Mouse (Mus musculus): Measurements from ENCODE around the gene Ubtd2. TPM values are rescaled to one million over a fixed set of nuclear protein-coding genes. Genes with fewer than 3 reads are reported as not detected.

Ubtd2 gene
- polyA plus RNA-seq, 1 experiment from 2014 or later, result 23.3 TPM

- no peak overlapping the region for H3K9ac ChIP-seq
- ATAC-seq (replicated peaks; ENCODE audit: insufficient number of reproducible peaks, insufficient read depth, low FRiP score, low read depth), result peak; percentile 47
These were observed 83.3 kb downstream of the Ubtd2 start for GRCm38 (mm10) chr11:32538435-32538834.

GRCm38 (mm10) chr11:32538846-32539245 lies 83.7 kb downstream of the Ubtd2 start:
- Histone ChIP-seq H3K9ac (no peak overlapping the region), H3K27me3 (no peaks in the 10 kb centered on the region), H3K36me3 (no peaks in the 10 kb centered on the region), H3K4me2 (no peak overlapping the region), H3K9me3 (replicated peaks) (no peaks in the 10 kb centered on the region), H3K4me3 (no peak overlapping the region), H3K27ac (peak overlapping the region; percentile 58), H3K4me1 (replicated peaks) (peaks cover 45% of the 10 kb centered on the region)
- ATAC-seq (replicated peaks; ENCODE audit: insufficient number of reproducible peaks, insufficient read depth, low FRiP score, low read depth), result no peak
- WGBS, result 81% methylated on average over 4 of the region's 4 CpGs

More at GRCm38 (mm10) chr11:32538435-32538834, 83.3 kb downstream of the Ubtd2 start:
- Histone ChIP-seq H3K4me3 (no peak overlapping the region), H3K4me2 (peak overlapping the region; percentile 7; the same call in 1 of the 2 replicates), H3K4me1 (replicated peaks) (peaks cover 49% of the 10 kb centered on the region), H3K27ac (peak overlapping the region; percentile 58), H3K36me3 (no peaks in the 10 kb centered on the region), H3K27me3 (no peaks in the 10 kb centered on the region), H3K9me3 (replicated peaks) (no peaks in the 10 kb centered on the region)
- 51% methylated on average over 6 of the region's 6 CpGs for WGBS

GRCm38 (mm10) chr11:32539717-32540116 lies 84.5 kb downstream of the Ubtd2 start:
- Histone ChIP-seq H3K27ac (no peak overlapping the region), H3K27me3 (no peaks in the 10 kb centered on the region), H3K9ac (no peak overlapping the region), H3K9me3 (replicated peaks) (no peaks in the 10 kb centered on the region), H3K4me3 (no peak overlapping the region), H3K4me2 (no peak overlapping the region), H3K36me3 (no peaks in the 10 kb centered on the region), H3K4me1 (replicated peaks) (peaks cover 38% of the 10 kb centered on the region)
- no peak for ATAC-seq (replicated peaks; ENCODE audit: insufficient number of reproducible peaks, insufficient read depth, low FRiP score, low read depth)
- WGBS, result 69% methylated on average over 7 of the region's 7 CpGs

GRCm38 (mm10) chr11:32540463-32540862 lies 85.3 kb downstream of the Ubtd2 start:
- whole genome bisulfite sequencing, result 55% methylated on average over 6 of the region's 6 CpGs
- H3K36me3 ChIP-seq, result no peaks in the 10 kb centered on the region
- no peak overlapping the region for H3K4me3 ChIP-seq
- ATAC-seq (replicated peaks; ENCODE audit: insufficient number of reproducible peaks, insufficient read depth, low FRiP score, low read depth), result no peak
- no peak overlapping the region for H3K4me2 ChIP-seq
- no peaks in the 10 kb centered on the region for H3K9me3 ChIP-seq (replicated peaks)
- no peak overlapping the region for H3K9ac ChIP-seq
- no peaks in the 10 kb centered on the region for H3K27me3 ChIP-seq
- H3K4me1 ChIP-seq (replicated peaks), result peaks cover 35% of the 10 kb centered on the region
- no peak overlapping the region for H3K27ac ChIP-seq

GRCm38 (mm10) chr11:32542181-32542580 lies 87.0 kb downstream of the Ubtd2 start:
- WGBS, result 94% methylated on average over 4 of the region's 4 CpGs
- no peaks in the 10 kb centered on the region for H3K27me3 ChIP-seq
- H3K9ac ChIP-seq, result no peak overlapping the region
- no peak for ATAC-seq (replicated peaks; ENCODE audit: insufficient number of reproducible peaks, insufficient read depth, low FRiP score, low read depth)
- H3K9me3 ChIP-seq (replicated peaks), result no peaks in the 10 kb centered on the region
- no peaks in the 10 kb centered on the region for H3K36me3 ChIP-seq
- H3K4me2 ChIP-seq, result no peak overlapping the region
- 0 out of 2 replicates have a peak overlapping the region, but pooled peaks have one; percentile 36 for H3K27ac ChIP-seq
- no peak overlapping the region for H3K4me3 ChIP-seq
- peaks cover 43% of the 10 kb centered on the region for H3K4me1 ChIP-seq (replicated peaks)

GRCm38 (mm10) chr11:32542687-32543411 lies 87.7 kb downstream of the Ubtd2 start:
- Histone ChIP-seq H3K27me3 (no peaks in the 10 kb centered on the region), H3K9me3 (replicated peaks) (no peaks in the 10 kb centered on the region), H3K4me2 (peak overlapping the region; percentile 16; the same call in 1 of the 2 replicates), H3K27ac (peak overlapping the region; percentile 39; the same call in 1 of the 2 replicates), H3K4me3 (no peak overlapping the region), H3K9ac (no peak overlapping the region), H3K4me1 (replicated peaks) (peaks cover 47% of the 10 kb centered on the region), H3K36me3 (no peaks in the 10 kb centered on the region)
- 45% methylated on average over 3 of the region's 3 CpGs for WGBS
- ATAC-seq (replicated peaks; ENCODE audit: insufficient number of reproducible peaks, insufficient read depth, low FRiP score, low read depth), result no peak

- no peak for ATAC-seq (replicated peaks; ENCODE audit: insufficient number of reproducible peaks, insufficient read depth, low FRiP score, low read depth)
- WGBS, result 79% methylated on average over 6 of the region's 6 CpGs
- H3K4me3 ChIP-seq, result no peak overlapping the region
- H3K36me3 ChIP-seq, result no peaks in the 10 kb centered on the region
- no peak overlapping the region for H3K27ac ChIP-seq
- H3K27me3 ChIP-seq, result no peaks in the 10 kb centered on the region
- H3K4me2 ChIP-seq, result no peak overlapping the region
- H3K4me1 ChIP-seq (replicated peaks), result peaks cover 43% of the 10 kb centered on the region
- H3K9me3 ChIP-seq (replicated peaks), result no peaks in the 10 kb centered on the region
- H3K9ac ChIP-seq, result no peak overlapping the region
These were observed 88.9 kb downstream of the Ubtd2 start for GRCm38 (mm10) chr11:32544041-32544440.

GRCm38 (mm10) chr11:32544497-32544896 lies 89.3 kb downstream of the Ubtd2 start:
- Histone ChIP-seq H3K9me3 (replicated peaks) (no peaks in the 10 kb centered on the region), H3K36me3 (no peaks in the 10 kb centered on the region), H3K27me3 (no peaks in the 10 kb centered on the region), H3K4me1 (replicated peaks) (peaks cover 45% of the 10 kb centered on the region), H3K9ac (no peak overlapping the region), H3K4me2 (no peak overlapping the region), H3K4me3 (no peak overlapping the region), H3K27ac (no peak overlapping the region)
- ATAC-seq (replicated peaks; ENCODE audit: insufficient number of reproducible peaks, insufficient read depth, low FRiP score, low read depth), result no peak
- WGBS, result 88% methylated on average over 5 of the region's 5 CpGs

GRCm38 (mm10) chr11:32545605-32546004 lies 90.4 kb downstream of the Ubtd2 start:
- no peak for ATAC-seq (replicated peaks; ENCODE audit: insufficient number of reproducible peaks, insufficient read depth, low FRiP score, low read depth)
- Histone ChIP-seq H3K9ac (no peak overlapping the region), H3K4me3 (no peak overlapping the region), H3K27ac (no peak overlapping the region), H3K4me1 (replicated peaks) (peaks cover 38% of the 10 kb centered on the region), H3K4me2 (no peak overlapping the region), H3K36me3 (no peaks in the 10 kb centered on the region), H3K27me3 (no peaks in the 10 kb centered on the region), H3K9me3 (replicated peaks) (no peaks in the 10 kb centered on the region)
- 82% methylated on average over 12 of the region's 12 CpGs for WGBS

- Histone ChIP-seq H3K36me3 (no peaks in the 10 kb centered on the region), H3K9ac (no peak overlapping the region), H3K27me3 (no peaks in the 10 kb centered on the region), H3K4me3 (no peak overlapping the region), H3K4me2 (no peak overlapping the region), H3K27ac (no peak overlapping the region), H3K4me1 (replicated peaks) (peaks cover 46% of the 10 kb centered on the region), H3K9me3 (replicated peaks) (no peaks in the 10 kb centered on the region)
- ATAC-seq (replicated peaks; ENCODE audit: insufficient number of reproducible peaks, insufficient read depth, low FRiP score, low read depth), result no peak
- WGBS, result 52% methylated on average over 5 of the region's 5 CpGs
These were observed 91.3 kb downstream of the Ubtd2 start for GRCm38 (mm10) chr11:32546483-32546882.

GRCm38 (mm10) chr11:32547391-32547947 lies 92.3 kb downstream of the Ubtd2 start:
- no peak overlapping the region for H3K9ac ChIP-seq
- no peak overlapping the region for H3K27ac ChIP-seq
- WGBS, result 65% methylated on average over 10 of the region's 10 CpGs
- no peaks in the 10 kb centered on the region for H3K9me3 ChIP-seq (replicated peaks)
- H3K36me3 ChIP-seq, result no peaks in the 10 kb centered on the region
- no peaks in the 10 kb centered on the region for H3K27me3 ChIP-seq
- ATAC-seq (replicated peaks; ENCODE audit: insufficient number of reproducible peaks, insufficient read depth, low FRiP score, low read depth), result no peak
- no peak overlapping the region for H3K4me2 ChIP-seq
- H3K4me1 ChIP-seq (replicated peaks), result peaks cover 50% of the 10 kb centered on the region
- H3K4me3 ChIP-seq, result no peak overlapping the region

- no peak overlapping the region for H3K4me3 ChIP-seq
- H3K9me3 ChIP-seq (replicated peaks), result no peaks in the 10 kb centered on the region
- H3K9ac ChIP-seq, result no peak overlapping the region
- WGBS, result 58% methylated on average over 4 of the region's 4 CpGs
- peaks cover 51% of the 10 kb centered on the region for H3K4me1 ChIP-seq (replicated peaks)
- H3K4me2 ChIP-seq, result no peak overlapping the region
- no peak for ATAC-seq (replicated peaks; ENCODE audit: insufficient number of reproducible peaks, insufficient read depth, low FRiP score, low read depth)
- no peaks in the 10 kb centered on the region for H3K27me3 ChIP-seq
- no peaks in the 10 kb centered on the region for H3K36me3 ChIP-seq
- no peak overlapping the region for H3K27ac ChIP-seq
These were observed 93.1 kb downstream of the Ubtd2 start for GRCm38 (mm10) chr11:32548240-32548639.

Data from heart, embryonic 15.5 days (tissue).